Mouse (Mus musculus): Measurements from ENCODE around the gene Gm9913. TPM values are rescaled to one million over a fixed set of nuclear protein-coding genes. Genes with fewer than 3 reads are reported as not detected.

The Gm9913 gene
- polyA plus RNA-seq, 1 experiment from 2014 or later: 0.22 TPM

DNA sequence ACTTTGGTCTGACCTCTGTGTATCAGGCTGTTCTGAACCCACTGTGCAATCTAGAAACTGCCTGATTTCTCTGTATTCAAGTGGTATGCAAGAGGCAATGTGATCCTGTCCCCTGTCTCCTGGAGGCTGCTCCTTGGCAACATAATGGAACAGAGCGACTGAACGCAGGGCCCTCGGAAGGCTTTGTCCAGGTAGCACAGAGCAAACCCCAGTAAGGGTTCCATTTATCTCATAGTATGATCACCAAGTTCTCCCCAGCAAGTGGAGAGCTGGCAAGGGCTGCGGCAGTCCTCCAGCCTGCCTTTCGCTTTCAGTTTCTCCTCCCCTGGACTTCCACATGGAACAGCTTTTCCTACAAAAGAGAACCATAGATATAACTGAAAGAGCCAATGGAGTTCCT, 3.5 kb downstream of the Gm9913 start:
- 95% methylated on average over 5 of the region's 5 CpGs for WGBS
- Histone ChIP-seq H3K27ac (ENCODE audit: low read depth, low read length) (no peak overlapping the region), H3K27me3 (ENCODE audit: control insufficient read depth, insufficient read depth, low read length) (no peaks in the 10 kb centered on the region), H3K36me3 (ENCODE audit: control insufficient read depth, insufficient read depth, low read length) (no peaks in the 10 kb centered on the region), H3K9me3 (ENCODE audit: control insufficient read depth, low read length) (no peaks in the 10 kb centered on the region), H3K4me3 (ENCODE audit: low read depth, low read length) (no peak overlapping the region), H3K4me2 (no peak overlapping the region), H3K9ac (ENCODE audit: low read length) (no peak overlapping the region), H3K4me1 (ENCODE audit: control insufficient read depth, insufficient read depth, low read length) (peaks cover 7% of the 10 kb centered on the region)
- DNase-seq (ENCODE audit: low spot score, missing footprints) (no peak), ATAC-seq (ENCODE audit: low FRiP score) (no peak)

DNA sequence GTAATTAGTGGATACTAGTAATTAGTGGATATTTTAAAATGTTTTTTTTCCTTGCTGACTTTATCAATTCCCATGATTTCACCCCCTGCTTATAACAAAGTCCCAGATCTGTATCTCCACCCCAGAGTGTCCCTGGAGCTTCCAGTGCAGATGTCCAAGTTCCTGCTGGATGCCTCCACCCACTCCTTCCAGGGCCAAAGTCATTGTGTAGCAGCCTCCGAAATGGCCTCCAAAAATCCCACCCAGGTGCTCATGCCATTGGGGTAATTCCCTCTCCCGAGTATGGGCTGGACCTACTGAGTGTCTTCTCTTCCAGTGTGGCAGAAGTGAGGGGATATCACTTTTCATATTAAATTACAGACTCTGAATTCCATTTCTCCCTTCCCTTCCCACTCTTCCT, 5.9 kb downstream of the Gm9913 start:
- Histone ChIP-seq H3K4me1 (ENCODE audit: control insufficient read depth, insufficient read depth, low read length) (no peaks in the 10 kb centered on the region; the same call in 1 of the 2 replicates), H3K9me3 (ENCODE audit: control insufficient read depth, low read length) (no peaks in the 10 kb centered on the region), H3K4me3 (ENCODE audit: low read depth, low read length) (no peak overlapping the region), H3K9ac (ENCODE audit: low read length) (no peak overlapping the region), H3K4me2 (no peak overlapping the region), H3K27ac (ENCODE audit: low read depth, low read length) (no peak overlapping the region), H3K27me3 (ENCODE audit: control insufficient read depth, insufficient read depth, low read length) (no peaks in the 10 kb centered on the region), H3K36me3 (ENCODE audit: control insufficient read depth, insufficient read depth, low read length) (no peaks in the 10 kb centered on the region)
- DNase-seq (ENCODE audit: low spot score, missing footprints) (no peak), ATAC-seq (ENCODE audit: low FRiP score) (no peak)
- 62% methylated on average over 2 of the region's 2 CpGs for WGBS

DNA sequence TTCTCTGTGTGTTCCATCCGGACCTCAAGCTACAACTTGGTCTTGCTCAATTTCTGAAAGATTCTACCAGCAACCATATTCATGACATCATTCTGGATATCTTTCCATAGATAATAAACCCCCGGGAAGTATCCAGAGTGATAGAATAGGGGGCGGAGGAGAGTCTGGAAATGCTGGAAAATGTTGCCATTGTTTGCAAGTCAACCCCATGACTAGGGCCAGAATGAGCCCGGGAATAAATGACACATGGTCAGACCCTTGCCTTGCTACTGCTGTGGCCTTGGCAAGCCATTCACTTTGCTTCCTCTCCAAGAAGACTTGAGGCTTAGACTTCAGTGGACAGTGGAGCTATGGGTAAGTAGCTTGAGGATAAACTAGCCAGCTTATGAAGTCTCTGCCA, 7.0 kb downstream of the Gm9913 start:
- DNase-seq (ENCODE audit: low spot score, missing footprints): no peak
- Histone ChIP-seq H3K36me3 (ENCODE audit: control insufficient read depth, insufficient read depth, low read length) (no peaks in the 10 kb centered on the region), H3K4me3 (ENCODE audit: low read depth, low read length) (no peak overlapping the region), H3K9ac (ENCODE audit: low read length) (no peak overlapping the region), H3K9me3 (ENCODE audit: control insufficient read depth, low read length) (no peaks in the 10 kb centered on the region), H3K4me2 (no peak overlapping the region), H3K27me3 (ENCODE audit: control insufficient read depth, insufficient read depth, low read length) (no peaks in the 10 kb centered on the region), H3K27ac (ENCODE audit: low read depth, low read length) (no peak overlapping the region), H3K4me1 (ENCODE audit: control insufficient read depth, insufficient read depth, low read length) (no peaks in the 10 kb centered on the region; the same call in 1 of the 2 replicates)
- 84% methylated on average over 4 of the region's 4 CpGs for WGBS
- ATAC-seq (ENCODE audit: low FRiP score): no peak

DNA sequence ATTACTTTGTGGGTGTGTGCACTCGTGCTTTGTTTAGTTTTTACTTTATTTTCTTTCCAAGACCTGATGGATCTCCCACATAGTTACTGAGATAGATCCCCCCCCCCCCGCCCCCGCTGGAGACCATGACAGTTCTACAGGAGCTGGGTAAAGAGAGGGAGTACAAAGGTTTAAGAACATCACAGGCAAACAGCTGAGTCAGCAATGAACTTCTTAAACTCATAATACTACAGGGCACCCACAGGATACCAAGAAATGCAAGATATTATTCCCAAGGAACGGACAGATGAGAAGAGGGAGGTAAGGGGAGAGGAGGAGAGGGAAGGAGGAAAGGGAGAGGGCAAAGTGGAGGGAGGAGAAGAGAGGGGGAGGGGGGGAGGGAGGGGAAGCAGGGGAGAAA, 7.7 kb downstream of the Gm9913 start:
- Histone ChIP-seq H3K9ac (ENCODE audit: low read length) (no peak overlapping the region), H3K27me3 (ENCODE audit: control insufficient read depth, insufficient read depth, low read length) (no peaks in the 10 kb centered on the region), H3K27ac (ENCODE audit: low read depth, low read length) (no peak overlapping the region), H3K36me3 (ENCODE audit: control insufficient read depth, insufficient read depth, low read length) (no peaks in the 10 kb centered on the region), H3K4me1 (ENCODE audit: control insufficient read depth, insufficient read depth, low read length) (no peaks in the 10 kb centered on the region), H3K4me2 (no peak overlapping the region), H3K4me3 (ENCODE audit: low read depth, low read length) (no peak overlapping the region), H3K9me3 (ENCODE audit: control insufficient read depth, low read length) (no peaks in the 10 kb centered on the region)
- DNase-seq (ENCODE audit: low spot score, missing footprints): no peak
- no peak for ATAC-seq (ENCODE audit: low FRiP score)
- 84% methylated on average over 4 of the region's 4 CpGs for WGBS

DNA sequence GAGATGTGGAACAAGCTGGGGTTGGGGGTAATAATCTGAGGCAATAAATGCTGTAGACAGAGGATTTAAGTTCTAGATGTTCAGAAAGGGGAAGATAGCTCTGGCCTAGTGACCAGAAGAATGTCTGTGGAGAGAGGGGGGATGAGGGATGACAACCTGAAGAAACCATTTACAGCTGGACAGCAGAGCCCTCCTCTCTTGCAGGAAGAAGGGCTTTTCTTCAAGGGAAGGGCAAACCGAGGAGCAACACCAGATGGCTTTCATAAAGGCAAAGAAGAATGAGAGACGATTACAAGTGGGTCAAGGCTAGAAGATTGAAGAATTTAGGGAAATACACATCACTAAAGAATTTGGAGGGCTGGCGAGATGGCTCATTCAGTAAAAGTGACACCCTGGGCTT, 9.5 kb downstream of the Gm9913 start:
- Histone ChIP-seq H3K4me1 (ENCODE audit: control insufficient read depth, insufficient read depth, low read length) (no peaks in the 10 kb centered on the region), H3K36me3 (ENCODE audit: control insufficient read depth, insufficient read depth, low read length) (no peaks in the 10 kb centered on the region)

DNA sequence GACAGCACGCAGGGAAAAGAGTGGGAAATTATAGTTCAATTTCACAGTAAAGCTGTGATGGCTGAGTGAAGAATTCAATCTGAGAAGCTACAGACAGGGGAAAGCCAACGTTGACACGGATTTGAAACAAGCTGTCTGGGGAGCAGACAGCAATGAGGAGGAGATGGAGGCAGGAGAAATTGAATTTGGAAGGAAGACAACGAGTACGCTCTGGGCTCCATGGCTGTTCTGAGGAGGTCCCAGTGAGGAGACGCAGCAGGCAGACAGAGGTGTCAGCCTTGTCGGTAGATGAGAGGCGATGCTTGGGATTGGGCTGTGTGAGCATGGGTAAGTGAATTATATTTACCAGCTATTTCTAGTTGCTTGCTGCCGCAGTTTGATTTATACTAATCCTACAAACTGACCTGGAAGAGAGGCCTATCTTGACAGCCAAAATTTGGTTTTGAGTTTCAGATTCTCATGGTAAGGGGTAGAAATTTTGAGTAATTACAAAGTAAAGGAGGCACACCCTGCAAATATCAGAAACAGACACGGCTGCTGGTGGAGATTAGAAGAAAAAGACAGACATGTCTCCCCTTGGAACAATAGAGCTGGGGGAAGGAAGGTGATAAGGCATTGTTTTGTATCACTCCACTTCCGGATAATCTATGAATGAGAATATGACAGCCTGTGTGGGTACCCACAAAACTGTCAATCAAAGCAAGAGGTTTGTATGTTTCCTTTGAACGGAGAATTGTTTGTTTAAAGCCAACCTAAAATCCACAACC, 10.6 kb downstream of the Gm9913 start:
- Histone ChIP-seq H3K4me1 (ENCODE audit: control insufficient read depth, insufficient read depth, low read length) (no peaks in the 10 kb centered on the region), H3K4me2 (no peak overlapping the region), H3K36me3 (ENCODE audit: control insufficient read depth, insufficient read depth, low read length) (no peaks in the 10 kb centered on the region), H3K27me3 (ENCODE audit: control insufficient read depth, insufficient read depth, low read length) (no peaks in the 10 kb centered on the region), H3K27ac (ENCODE audit: low read depth, low read length) (no peak overlapping the region), H3K9ac (ENCODE audit: low read length) (no peak overlapping the region), H3K4me3 (ENCODE audit: low read depth, low read length) (no peak overlapping the region), H3K9me3 (ENCODE audit: control insufficient read depth, low read length) (no peaks in the 10 kb centered on the region)
- no peak for DNase-seq (ENCODE audit: low spot score, missing footprints)
- no peak for ATAC-seq (ENCODE audit: low FRiP score)
- 76% methylated on average over 12 of the region's 12 CpGs for WGBS

More for the DNA sequence above, 9.5 kb downstream of the Gm9913 start:
- no peaks in the 10 kb centered on the region for H3K27me3 ChIP-seq (ENCODE audit: control insufficient read depth, insufficient read depth, low read length)
- no peak overlapping the region for H3K4me3 ChIP-seq (ENCODE audit: low read depth, low read length)
- no peak overlapping the region for H3K4me2 ChIP-seq
- ATAC-seq (ENCODE audit: low FRiP score): no peak
- no peak for DNase-seq (ENCODE audit: low spot score, missing footprints)
- 68% methylated on average over 3 of the region's 3 CpGs for WGBS
- no peak overlapping the region for H3K9ac ChIP-seq (ENCODE audit: low read length)
- H3K27ac ChIP-seq (ENCODE audit: low read depth, low read length): no peak overlapping the region
- no peaks in the 10 kb centered on the region for H3K9me3 ChIP-seq (ENCODE audit: control insufficient read depth, low read length)

DNA sequence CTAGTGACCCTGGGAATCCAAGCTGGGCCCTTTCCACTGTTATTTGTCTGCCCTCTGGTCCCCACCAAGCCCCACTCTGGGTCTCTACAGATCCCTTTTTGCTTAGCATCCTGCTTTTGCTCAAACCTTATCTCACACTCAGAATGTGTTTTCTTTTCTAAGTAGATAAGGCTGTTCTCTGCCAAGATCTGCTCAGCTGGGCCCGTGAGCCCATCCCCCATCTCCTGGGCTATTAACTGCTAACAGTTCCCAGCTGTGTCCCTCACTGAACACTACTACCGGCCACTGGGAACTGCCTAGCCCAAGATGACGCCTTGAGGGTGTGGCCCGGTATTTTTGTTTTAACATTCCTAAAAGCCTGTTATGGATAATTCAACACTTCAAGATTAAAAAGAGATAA, 11.7 kb downstream of the Gm9913 start:
- Histone ChIP-seq H3K9ac (ENCODE audit: low read length) (no peak overlapping the region), H3K4me1 (ENCODE audit: control insufficient read depth, insufficient read depth, low read length) (no peaks in the 10 kb centered on the region), H3K36me3 (ENCODE audit: control insufficient read depth, insufficient read depth, low read length) (no peaks in the 10 kb centered on the region), H3K9me3 (ENCODE audit: control insufficient read depth, low read length) (no peaks in the 10 kb centered on the region), H3K4me2 (no peak overlapping the region), H3K4me3 (ENCODE audit: low read depth, low read length) (no peak overlapping the region), H3K27me3 (ENCODE audit: control insufficient read depth, insufficient read depth, low read length) (no peaks in the 10 kb centered on the region), H3K27ac (ENCODE audit: low read depth, low read length) (no peak overlapping the region)
- DNase-seq (ENCODE audit: low spot score, missing footprints) (peak; percentile 62), ATAC-seq (ENCODE audit: low FRiP score) (no peak)
- WGBS: 51% methylated on average over 4 of the region's 4 CpGs

DNA sequence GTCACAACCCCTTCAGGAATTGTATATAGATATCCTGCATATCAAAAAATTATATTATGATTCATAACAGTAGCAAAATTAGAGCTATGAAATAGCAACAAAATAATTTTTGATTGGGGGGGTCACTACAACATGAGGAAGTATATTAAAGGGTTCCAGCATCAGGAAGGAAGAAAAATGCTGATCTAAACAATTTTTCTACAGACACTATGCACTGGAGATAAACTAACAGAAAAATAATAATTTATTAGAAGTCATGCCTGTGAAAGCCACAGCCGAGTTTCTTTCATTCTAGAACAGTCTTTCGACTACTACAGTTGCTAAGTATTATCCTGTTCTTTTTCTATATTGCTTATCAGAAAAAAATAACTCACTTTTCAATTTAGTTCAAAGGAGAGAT, 20.6 kb downstream of the Gm9913 start:
- Histone ChIP-seq H3K9me3 (ENCODE audit: control insufficient read depth, low read length) (no peaks in the 10 kb centered on the region), H3K36me3 (ENCODE audit: control insufficient read depth, insufficient read depth, low read length) (no peaks in the 10 kb centered on the region), H3K4me3 (ENCODE audit: low read depth, low read length) (no peak overlapping the region), H3K9ac (ENCODE audit: low read length) (no peak overlapping the region), H3K4me1 (ENCODE audit: control insufficient read depth, insufficient read depth, low read length) (no peaks in the 10 kb centered on the region), H3K4me2 (no peak overlapping the region), H3K27ac (ENCODE audit: low read depth, low read length) (no peak overlapping the region), H3K27me3 (ENCODE audit: control insufficient read depth, insufficient read depth, low read length) (no peaks in the 10 kb centered on the region)
- WGBS: 90% methylated on average over 2 of the region's 2 CpGs
- DNase-seq (ENCODE audit: low spot score, missing footprints) (no peak), ATAC-seq (ENCODE audit: low FRiP score) (no peak)

DNA sequence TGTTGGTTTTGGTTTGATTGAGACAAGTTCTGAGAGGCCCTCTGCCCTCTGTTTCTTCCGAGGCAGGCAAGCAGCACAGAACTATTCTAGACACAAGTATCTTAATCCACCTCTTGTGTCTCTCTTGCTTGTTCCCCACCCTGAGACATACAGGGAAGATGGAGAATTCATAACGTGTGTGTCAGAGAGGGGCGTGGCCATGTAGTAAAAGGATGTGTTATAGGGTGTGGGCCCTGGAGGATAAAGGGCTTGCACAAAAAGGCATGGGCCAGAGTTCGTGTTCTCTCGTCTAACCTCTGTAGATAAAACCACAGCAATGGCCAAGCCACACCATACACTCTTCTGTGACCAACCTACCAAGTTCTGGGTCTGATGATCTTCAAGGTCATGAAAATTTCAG, 21.7 kb downstream of the Gm9913 start:
- no peaks in the 10 kb centered on the region for H3K36me3 ChIP-seq (ENCODE audit: control insufficient read depth, insufficient read depth, low read length)
- H3K4me2 ChIP-seq: no peak overlapping the region
- H3K4me1 ChIP-seq (ENCODE audit: control insufficient read depth, insufficient read depth, low read length): no peaks in the 10 kb centered on the region
- H3K4me3 ChIP-seq (ENCODE audit: low read depth, low read length): no peak overlapping the region
- H3K9ac ChIP-seq (ENCODE audit: low read length): no peak overlapping the region
- H3K9me3 ChIP-seq (ENCODE audit: control insufficient read depth, low read length): no peaks in the 10 kb centered on the region
- ATAC-seq (ENCODE audit: low FRiP score) (no peak), DNase-seq (ENCODE audit: low spot score, missing footprints) (no peak)
- WGBS: 76% methylated on average over 5 of the region's 5 CpGs
- no peak overlapping the region for H3K27ac ChIP-seq (ENCODE audit: low read depth, low read length)
- no peaks in the 10 kb centered on the region for H3K27me3 ChIP-seq (ENCODE audit: control insufficient read depth, insufficient read depth, low read length)
